Mouse (Mus musculus) liver, adult 2 months (tissue): ENCODE data around the gene Lrrc10b.

Source experiments
- CTCF ChIP-seq: fragments of 200-500 bp; IDR thresholded peaks from 2 replicates; pipeline ENCODE4 v1.5.1; 2011; ENCODE audit warnings: low read depth, low read length, control low read depth
- POLR2A ChIP-seq: fragments of 200-500 bp; IDR thresholded peaks from 2 replicates; pipeline ENCODE4 v1.6.1; 2011; ENCODE audit warnings: low read length, control low read depth; ENCODE audit not compliant: insufficient read depth; ENCODE audit errors: extremely low read depth

DNA sequence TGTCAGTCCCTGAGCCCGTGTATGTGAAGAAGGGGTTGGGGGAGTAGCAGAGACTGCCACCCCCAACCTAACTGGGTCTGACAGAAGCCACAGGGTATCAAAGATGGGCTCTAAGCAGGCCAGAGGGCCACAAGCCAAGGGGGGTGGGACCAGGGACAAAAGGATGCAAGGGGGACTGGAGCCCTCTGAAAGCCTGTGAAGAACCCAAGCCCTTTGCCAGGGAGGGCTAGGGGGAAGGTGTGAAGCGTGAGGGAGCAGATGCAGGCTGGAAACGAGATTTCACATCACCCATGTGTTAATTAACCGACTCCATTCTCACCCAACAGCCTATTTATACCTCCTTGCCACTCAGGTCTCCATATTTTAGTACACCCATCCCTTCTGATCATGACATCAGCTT, 25.4 kb downstream of the Lrrc10b start:
- TF ChIP-seq POLR2A = no peak
- TF ChIP-seq CTCF = no peak
